Mouse (Mus musculus) brain, embryonic 14.5 days (tissue): ENCODE measurements around the gene Jade1. TPM values are rescaled to one million over a fixed set of nuclear protein-coding genes. Genes with fewer than 3 reads are reported as not detected.

ENCODE experiments used
- DNase-seq: peaks from one replicate; pipeline ENCODE4 v3.0.0-alpha.2; 2011; ENCODE audit warnings: low read depth
- CTCF ChIP-seq: fragments of 200-500 bp; IDR thresholded peaks from 2 replicates; pipeline ENCODE4 v1.5.1; 2012; ENCODE audit warnings: inconsistent platforms, mild to moderate bottlenecking, moderate library complexity, borderline replicate concordance; ENCODE audit not compliant: insufficient read depth, insufficient read length; ENCODE audit errors: extremely low read depth
- POLR2A ChIP-seq: fragments of 200-500 bp; IDR thresholded peaks from 2 replicates; pipeline ENCODE4 v1.6.1; 2012; ENCODE audit warnings: mild to moderate bottlenecking, inconsistent platforms, borderline replicate concordance; ENCODE audit not compliant: poor library complexity, insufficient read depth, insufficient read length, severe bottlenecking; ENCODE audit errors: extremely low read depth
- polyA plus RNA-seq: library from polyadenylated mRNA; depleted of rRNA; stranded (reverse); fragments of >200 nt; gene quantifications from 2 replicates; pipeline ENCODE4 v1.2.3, GENCODE M21; 2012

Jade1 gene
- polyA plus RNA-seq, 1 experiment: 12.9 TPM

- TF ChIP-seq POLR2A: no peak
- TF ChIP-seq CTCF: no peak
- no peak for DNase-seq
Measured at GRCm38 (mm10) chr3:41594097-41594879, 38.8 kb downstream of the Jade1 start.

DNA sequence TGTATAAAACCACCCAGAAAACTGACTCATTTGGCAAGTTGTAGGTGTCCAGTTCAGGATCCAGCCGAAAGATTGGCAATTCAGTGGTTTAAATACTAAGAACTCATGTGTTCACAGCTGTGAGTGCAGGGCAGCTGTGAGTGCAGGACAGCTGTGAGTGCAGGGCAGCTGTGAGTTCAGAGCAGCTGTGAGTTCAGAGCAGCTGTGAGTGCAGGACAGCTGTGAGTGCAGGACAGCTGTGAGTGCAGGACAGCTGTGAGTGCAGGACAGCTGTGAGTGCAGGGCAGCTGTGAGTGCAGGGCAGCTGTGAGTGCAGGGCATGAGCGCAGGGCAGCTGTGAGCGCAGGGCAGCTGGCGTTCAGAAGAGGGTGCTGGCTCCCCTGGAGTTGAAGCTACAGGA is 39.5 kb downstream of the Jade1 start:
- TF ChIP-seq CTCF: no peak
- TF ChIP-seq POLR2A: no peak
- DNase-seq: no peak

DNA sequence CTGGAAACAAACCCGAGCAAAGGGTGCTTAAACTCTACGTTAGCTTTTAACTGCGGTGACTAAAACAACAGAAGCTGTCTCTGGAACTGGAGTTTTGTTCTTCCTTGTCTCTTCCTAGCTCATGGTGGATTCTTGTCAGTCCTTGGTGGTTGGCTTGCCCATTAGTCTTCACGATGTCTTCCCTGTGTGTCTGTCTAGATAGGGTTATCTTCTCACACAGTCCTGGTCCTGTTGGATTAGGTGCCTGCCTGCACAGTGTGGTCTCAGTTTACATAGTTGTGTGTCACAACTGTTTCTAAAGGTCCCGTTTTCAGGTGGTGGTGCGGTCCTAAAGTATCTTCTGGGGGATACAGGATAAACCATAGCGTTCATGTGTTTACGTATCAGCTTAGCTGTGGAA is 41.5 kb downstream of the Jade1 start:
- TF ChIP-seq CTCF (no peak), POLR2A (no peak)

DNA sequence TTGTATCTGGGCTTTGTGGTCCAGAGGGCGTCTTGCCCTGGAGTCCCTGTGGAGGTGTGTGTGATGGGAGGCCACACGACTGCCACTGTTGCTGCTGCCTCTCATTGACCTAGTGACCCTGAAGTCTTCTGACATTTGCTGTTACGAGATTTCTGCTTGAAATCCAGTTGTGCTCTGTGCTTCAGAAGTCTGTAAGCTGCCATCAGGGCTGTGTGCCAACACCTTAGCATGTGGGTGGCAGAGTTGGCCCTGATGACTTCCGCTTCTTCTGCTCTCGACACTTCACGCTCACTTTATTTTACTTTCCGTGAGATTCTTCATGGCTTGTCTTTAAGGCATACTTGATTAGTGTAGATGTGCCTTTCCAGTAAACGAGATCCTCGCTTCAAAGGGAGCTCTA is 42.9 kb downstream of the Jade1 start:
- TF ChIP-seq POLR2A: no peak
- TF ChIP-seq CTCF: no peak

More for the DNA sequence above, 41.5 kb downstream of the Jade1 start:
- DNase-seq: no peak

GRCm38 (mm10) chr3:41599226-41599625 is 43.7 kb downstream of the Jade1 start:
- no peak for DNase-seq
- TF ChIP-seq CTCF: no peak
- no peak for TF ChIP-seq POLR2A

More for the DNA sequence above, 42.9 kb downstream of the Jade1 start:
- DNase-seq: no peak

- TF ChIP-seq POLR2A (no peak), CTCF (peak; percentile 55; the same call in 1 of the 2 replicates)
- DNase-seq: peak; percentile 71
Measured at GRCm38 (mm10) chr3:41599806-41600589, 44.5 kb downstream of the Jade1 start.

GRCm38 (mm10) chr3:41601226-41602020 is 45.9 kb downstream of the Jade1 start:
- DNase-seq: no peak
- TF ChIP-seq POLR2A (no peak), CTCF (no peak)

- no peak for TF ChIP-seq POLR2A
- TF ChIP-seq CTCF: no peak
- peak; percentile 50 for DNase-seq
Measured at GRCm38 (mm10) chr3:41602933-41603332, 47.4 kb downstream of the Jade1 start.

DNA sequence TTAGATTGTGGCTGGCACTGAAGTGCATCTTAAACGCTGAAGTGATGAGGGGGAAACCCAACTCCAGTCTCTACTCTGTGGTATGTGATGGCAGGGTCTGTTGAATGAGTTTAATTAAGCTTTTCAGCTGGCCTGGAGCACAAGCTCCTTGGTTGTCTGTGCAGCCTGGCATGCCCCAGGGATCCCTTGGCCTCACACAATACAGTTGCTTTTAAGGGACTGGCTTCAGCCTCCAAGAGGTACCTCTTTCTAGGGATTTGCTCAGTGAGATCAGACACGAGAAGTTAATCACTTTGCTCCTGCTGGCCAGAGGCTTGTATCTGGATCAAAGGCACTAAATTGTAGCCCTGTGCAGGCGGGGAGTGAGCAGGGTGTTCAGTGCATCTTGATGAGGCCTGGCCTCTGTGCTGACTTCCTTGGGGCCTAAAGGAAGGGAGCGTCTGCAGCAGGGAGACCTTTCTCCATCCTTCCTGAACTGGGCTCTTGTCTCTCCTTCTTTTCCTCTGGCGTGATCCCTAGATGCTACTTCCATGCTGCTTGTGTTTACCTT is 48.0 kb downstream of the Jade1 start:
- peak; percentile 81 for DNase-seq
- no peak for TF ChIP-seq CTCF
- TF ChIP-seq POLR2A: no peak

DNA sequence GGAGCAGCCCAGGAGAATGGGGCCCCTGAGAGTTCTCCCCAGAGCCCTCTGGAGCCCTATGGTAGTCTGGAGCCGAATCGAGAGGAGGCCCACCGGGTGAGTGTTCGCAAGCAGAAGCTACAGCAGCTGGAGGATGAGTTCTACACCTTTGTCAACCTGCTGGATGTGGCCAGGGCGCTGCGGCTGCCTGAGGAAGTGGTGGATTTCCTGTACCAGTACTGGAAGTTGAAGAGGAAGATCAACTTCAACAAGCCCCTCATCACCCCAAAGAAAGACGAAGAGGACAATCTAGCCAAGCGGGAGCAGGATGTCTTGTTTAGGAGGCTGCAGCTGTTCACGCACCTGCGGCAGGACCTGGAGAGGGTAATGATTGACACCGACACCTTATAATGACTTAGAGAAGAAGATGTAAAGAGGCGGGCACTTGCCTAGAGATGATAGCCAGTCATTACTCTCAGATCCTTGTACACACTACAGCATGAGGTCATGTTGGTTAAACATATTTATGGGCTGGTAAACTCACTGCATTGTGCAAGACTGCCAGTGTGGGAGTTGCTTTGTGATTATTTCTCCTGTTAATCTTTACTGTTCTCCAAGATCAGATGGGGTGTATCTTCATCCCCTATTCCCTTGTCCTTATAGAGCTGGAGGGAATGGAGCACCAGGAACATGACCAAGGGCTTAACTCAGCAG is 49.2 kb downstream of the Jade1 start:
- DNase-seq: no peak
- TF ChIP-seq CTCF: no peak
- no peak for TF ChIP-seq POLR2A
